Mouse (Mus musculus) stomach, embryonic 14.5 days (tissue): ENCODE measurements around the gene Dct. TPM values are rescaled to one million over a fixed set of nuclear protein-coding genes. Genes with fewer than 3 reads are reported as not detected.

ENCODE experiments used
- ATAC-seq: fragments of 200-750 bp; cut with Nextera tagmentation; 2 replicates; pipeline ENCODE4 v1.8.0; 2017; ENCODE audit warnings: low read depth, moderate TSS enrichment; ENCODE audit not compliant: insufficient number of reproducible peaks, insufficient read depth, low FRiP score
- H3K27ac ChIP-seq: fragments of 300-500 bp; sonication (generic); 2 replicates; pipeline ENCODE4 v1.5.1; 2014; ENCODE audit warnings: mild to moderate bottlenecking, low read length, moderate library complexity, mixed read lengths
- H3K27me3 ChIP-seq: fragments of 300-500 bp; sonication (generic); 2 replicates; pipeline ENCODE4 v1.6.1; 2014; ENCODE audit warnings: low read length, control low read depth, mixed read lengths; ENCODE audit not compliant: control insufficient read depth, insufficient read depth
- H3K36me3 ChIP-seq: fragments of 300-500 bp; sonication (generic); 2 replicates; pipeline ENCODE4 v1.6.1; 2014; ENCODE audit warnings: mild to moderate bottlenecking, control low read depth, low read length, moderate library complexity, mixed read lengths; ENCODE audit not compliant: control insufficient read depth, insufficient read depth
- H3K4me1 ChIP-seq: fragments of 300-500 bp; sonication (generic); 2 replicates; pipeline ENCODE4 v1.6.1; 2014; ENCODE audit warnings: low read length, control low read depth, mixed read lengths; ENCODE audit not compliant: control insufficient read depth, insufficient read depth
- H3K4me2 ChIP-seq: fragments of 300-500 bp; sonication (generic); replicated peaks from 2 replicates; pipeline ENCODE4 v1.6.1; 2014; ENCODE audit warnings: low read depth, low read length, control low read depth
- H3K4me3 ChIP-seq: fragments of 300-500 bp; sonication (generic); 2 replicates; pipeline ENCODE4 v1.5.1; 2014; ENCODE audit warnings: low read depth, low read length, control low read depth
- H3K9ac ChIP-seq: fragments of 300-500 bp; sonication (generic); replicated peaks from 2 replicates; pipeline ENCODE4 v1.6.1; 2014; ENCODE audit warnings: low read depth, mild to moderate bottlenecking, control low read depth, low read length, moderate library complexity, mixed read lengths
- H3K9me3 ChIP-seq: fragments of 300-500 bp; sonication (generic); 2 replicates; pipeline ENCODE4 v1.6.1; 2016; ENCODE audit warnings: low read depth, low read length, control low read depth; ENCODE audit not compliant: control insufficient read depth
- WGBS: fragments of 180-500 bp; shearing (Covaris S2); extraction: QIAGEN DNeasy Blood & Tissue Kit; methylation state at CpG from one replicate; pipeline ENCODE4 v1.1.7; 2014; 5-methylcytosine and 5-hydroxymethylcytosine counted together
- polyA plus RNA-seq: library from polyadenylated mRNA; unstranded; fragments of >200 nt; fragmentation: Nextera tagmentation; extraction: Ambion mirVana; gene quantifications from 2 replicates; pipeline ENCODE4 v1.2.1, GENCODE M21; 2014

Gene Dct
- polyA plus RNA-seq: 0.80 and 1.2 TPM in 2 replicates

DNA sequence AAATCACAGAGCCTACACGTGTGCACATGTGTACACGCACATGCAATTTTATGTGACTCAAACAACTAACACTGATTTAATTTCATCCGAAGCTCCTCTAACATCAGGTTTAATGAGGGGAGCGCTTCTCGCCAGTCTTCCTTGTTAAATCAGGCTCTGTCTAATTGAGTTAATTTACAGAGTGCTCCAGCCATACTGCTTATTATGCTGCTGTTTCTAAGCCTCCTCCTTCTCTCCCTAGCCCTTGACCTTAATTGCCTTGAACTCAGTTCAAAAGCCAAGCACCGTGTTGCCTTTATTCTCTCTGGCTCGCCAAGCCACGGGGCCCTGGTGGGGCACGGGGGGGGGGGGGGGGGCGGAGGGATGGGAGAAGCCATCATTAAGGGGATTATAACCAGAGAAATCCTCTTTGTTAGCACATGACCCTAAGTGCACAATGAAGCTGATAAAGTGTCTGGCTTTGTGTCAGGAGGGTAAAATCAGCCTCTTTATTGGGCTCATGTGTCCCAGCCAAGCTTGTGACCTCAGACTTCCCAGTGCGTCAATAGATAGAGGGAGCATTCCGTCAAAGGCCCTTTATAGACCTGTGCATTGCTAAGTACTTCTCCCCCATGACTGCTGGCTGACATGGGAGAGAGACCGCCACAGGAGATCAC is at the start of gene Dct:
Gene Dct, minus strand, starts transcription at position 270 of the 656 bp plus-strand sequence.
- Histone ChIP-seq H3K4me3 (no peak within 1 kb of the TSS), H3K27me3 (no peaks in the 10 kb centered on the region), H3K9me3 (no peaks in the 10 kb centered on the region), H3K4me1 (peaks cover 6% of the 10 kb centered on the region; the same call in 1 of the 2 replicates), H3K36me3 (no peaks in the 10 kb centered on the region), H3K9ac (no peak within 1 kb of the TSS), H3K4me2 (no peak within 1 kb of the TSS), H3K27ac (peak within 1 kb of the TSS; percentile 67; the same call in 1 of the 2 replicates)
- no peak for ATAC-seq
- WGBS: 65% methylated on average over 12 of the region's 13 CpGs

- no peak overlapping the region for H3K9ac ChIP-seq
- ATAC-seq: no peak
- WGBS: 82% methylated on average over 14 of the region's 14 CpGs
Measured at GRCm38 (mm10) chr14:118101227-118101990, 49.4 kb upstream of the Dct start.

DNA sequence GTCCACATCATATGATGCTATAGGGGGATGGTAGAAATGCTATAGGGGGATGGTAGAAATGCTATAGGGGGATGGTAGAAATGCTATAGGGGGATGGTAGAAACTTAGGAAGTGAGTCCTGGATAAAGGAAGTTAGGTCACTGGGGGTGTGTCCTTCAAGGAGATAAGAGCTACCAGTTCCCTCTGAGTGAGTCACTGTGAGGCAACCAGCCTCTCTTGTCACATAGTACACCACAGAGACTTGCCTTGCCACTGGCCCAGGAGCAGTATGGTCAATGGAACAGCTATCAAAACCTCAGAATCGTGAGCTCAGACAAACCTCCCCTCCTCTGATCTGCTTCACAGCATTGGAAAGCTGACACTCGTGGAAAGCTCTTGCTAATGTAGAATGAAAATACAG is 46.2 kb upstream of the Dct start:
- H3K4me1 ChIP-seq: no peaks in the 10 kb centered on the region
- 64% methylated on average over 2 of the region's 2 CpGs for WGBS
- H3K4me3 ChIP-seq: no peak overlapping the region
- H3K27me3 ChIP-seq: no peaks in the 10 kb centered on the region
- H3K27ac ChIP-seq: no peak overlapping the region
- ATAC-seq: no peak
- no peaks in the 10 kb centered on the region for H3K9me3 ChIP-seq
- no peaks in the 10 kb centered on the region for H3K36me3 ChIP-seq
- no peak overlapping the region for H3K4me2 ChIP-seq
- H3K9ac ChIP-seq: no peak overlapping the region

More at GRCm38 (mm10) chr14:118101227-118101990, 49.4 kb upstream of the Dct start:
- Histone ChIP-seq H3K27me3 (no peaks in the 10 kb centered on the region), H3K4me1 (no peaks in the 10 kb centered on the region), H3K4me3 (no peak overlapping the region), H3K4me2 (no peak overlapping the region), H3K27ac (no peak overlapping the region), H3K36me3 (no peaks in the 10 kb centered on the region), H3K9me3 (no peaks in the 10 kb centered on the region; the same call in 1 of the 2 replicates)

DNA sequence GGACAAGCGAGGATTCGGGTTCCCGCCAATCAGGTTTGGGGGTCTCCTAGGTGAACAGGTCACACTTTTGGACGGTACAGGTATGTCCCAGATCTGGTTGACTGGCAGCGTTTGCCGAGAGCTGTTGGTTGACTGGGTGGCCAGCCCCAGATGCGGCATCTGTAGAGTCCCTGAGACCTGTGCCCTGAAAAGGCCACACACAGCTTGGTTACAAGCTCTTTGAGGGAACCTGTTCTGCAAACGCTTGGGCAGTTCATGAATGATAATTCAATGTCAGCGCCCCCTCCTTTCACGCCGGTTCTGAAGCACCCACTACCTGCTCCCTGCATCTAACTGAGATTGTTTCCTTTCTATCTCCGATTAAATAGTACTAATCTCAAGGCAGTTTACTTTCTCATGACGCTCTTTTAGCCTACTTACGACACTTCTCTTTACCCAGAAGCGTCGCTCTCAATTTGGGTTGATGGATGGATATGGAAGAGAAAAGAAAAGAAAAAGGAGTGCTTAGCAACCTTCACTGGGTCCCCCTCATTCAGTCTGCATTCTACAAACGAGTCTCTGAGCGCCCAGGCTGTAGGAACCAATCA is 37.9 kb upstream of the Dct start:
- peak overlapping the region; percentile 53 for H3K4me2 ChIP-seq
- peak overlapping the region; percentile 73 for H3K4me3 ChIP-seq
- WGBS: under 1% methylated on average over 18 of the region's 18 CpGs
- no peaks in the 10 kb centered on the region for H3K36me3 ChIP-seq
- H3K27ac ChIP-seq: peak overlapping the region; percentile 83; the same call in 1 of the 2 replicates
- no peaks in the 10 kb centered on the region for H3K4me1 ChIP-seq
- H3K27me3 ChIP-seq: no peaks in the 10 kb centered on the region
- peak overlapping the region; percentile 15 for H3K9ac ChIP-seq
- H3K9me3 ChIP-seq: no peaks in the 10 kb centered on the region
- peak; percentile 39 for ATAC-seq

DNA sequence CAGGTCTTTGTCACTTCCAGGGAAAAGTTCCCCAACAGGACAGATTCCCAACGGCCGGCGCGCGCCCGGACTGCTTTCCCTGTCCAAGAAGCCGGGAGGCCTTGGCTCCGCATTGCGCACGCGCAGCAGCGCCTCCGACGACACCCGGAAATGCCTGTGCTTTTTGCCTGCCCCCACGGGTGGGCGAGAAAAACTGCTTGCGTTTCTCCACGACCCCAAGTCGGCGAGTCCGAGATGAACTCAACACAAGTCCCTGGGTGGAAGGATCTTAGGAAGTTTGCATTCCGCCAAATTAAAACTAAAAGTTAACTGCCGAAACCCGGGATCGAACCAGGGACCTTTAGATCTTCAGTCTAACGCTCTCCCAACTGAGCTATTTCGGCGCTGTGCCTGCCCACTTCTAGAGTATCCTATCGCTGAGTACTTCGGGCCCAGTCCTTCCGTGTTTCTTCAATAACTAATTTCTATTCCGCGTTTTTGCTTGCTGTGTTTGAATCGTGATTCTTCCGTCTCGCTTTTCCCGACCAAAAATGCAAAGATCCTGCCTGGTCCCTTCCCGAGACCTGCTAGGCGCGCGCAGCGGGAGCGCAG is 37.3 kb upstream of the Dct start:
- no peaks in the 10 kb centered on the region for H3K4me1 ChIP-seq
- H3K27ac ChIP-seq: peak overlapping the region; percentile 83
- H3K9ac ChIP-seq: peak overlapping the region; percentile 15
- peak overlapping the region; percentile 73 for H3K4me3 ChIP-seq
- ATAC-seq: peak; percentile 80
- under 1% methylated on average over 44 of the region's 44 CpGs for WGBS
- no peaks in the 10 kb centered on the region for H3K9me3 ChIP-seq
- H3K36me3 ChIP-seq: no peaks in the 10 kb centered on the region
- H3K27me3 ChIP-seq: no peaks in the 10 kb centered on the region
- peak overlapping the region; percentile 53 for H3K4me2 ChIP-seq

- Histone ChIP-seq H3K27ac (peak overlapping the region; percentile 83; the same call in 1 of the 2 replicates), H3K4me3 (peak overlapping the region; percentile 73), H3K4me1 (no peaks in the 10 kb centered on the region), H3K27me3 (no peaks in the 10 kb centered on the region), H3K9me3 (no peaks in the 10 kb centered on the region), H3K9ac (peak overlapping the region; percentile 15), H3K36me3 (no peaks in the 10 kb centered on the region), H3K4me2 (peak overlapping the region; percentile 53)
- WGBS: 11% methylated on average over 22 of the region's 22 CpGs
- ATAC-seq: peak; percentile 54
Measured at GRCm38 (mm10) chr14:118088437-118089207, 36.6 kb upstream of the Dct start.

- no peak overlapping the region for H3K4me3 ChIP-seq
- ATAC-seq: no peak
- no peaks in the 10 kb centered on the region for H3K36me3 ChIP-seq
- no peak overlapping the region for H3K9ac ChIP-seq
- H3K27ac ChIP-seq: no peak overlapping the region
- H3K4me1 ChIP-seq: no peaks in the 10 kb centered on the region
- no peaks in the 10 kb centered on the region for H3K9me3 ChIP-seq
- no peaks in the 10 kb centered on the region for H3K27me3 ChIP-seq
- no peak overlapping the region for H3K4me2 ChIP-seq
- 29% methylated on average over 5 of the region's 5 CpGs for WGBS
Measured at GRCm38 (mm10) chr14:118086271-118087035, 34.4 kb upstream of the Dct start.
